Mouse (Mus musculus) thymus, adult 2 months (tissue): Measurements from ENCODE around the gene Slc5a3.

ENCODE experiments used
- CTCF ChIP-seq: fragments of 200-500 bp; IDR thresholded peaks from 2 replicates; pipeline ENCODE4 v1.5.1; 2012; ENCODE audit warnings: mild to moderate bottlenecking, control low read depth, low read length, moderate library complexity, borderline replicate concordance; ENCODE audit not compliant: control insufficient read depth, poor library complexity, insufficient read depth; ENCODE audit errors: extremely low read depth
- POLR2A ChIP-seq: fragments of 200-500 bp; IDR thresholded peaks from 2 replicates; pipeline ENCODE4 v1.6.1; 2012; ENCODE audit warnings: mild to moderate bottlenecking, low read length, control low read depth, moderate library complexity; ENCODE audit not compliant: control insufficient read depth, poor library complexity, insufficient read depth; ENCODE audit errors: extremely low read depth

- TF ChIP-seq CTCF: no peak
- TF ChIP-seq POLR2A: no peak
Measured at GRCm38 (mm10) chr16:92098351-92099051, 40.4 kb downstream of the Slc5a3 start.
